Mouse (Mus musculus) left cerebral cortex, postnatal 4 days (tissue): ENCODE measurements at regions not wholly inside any gene's neighbourhood (a gene's known extent, or its start where the extent isn't known, plus 50 kb on each side); places are given as distances from the start of the nearest gene placed in this dataset.

ENCODE experiments used
- DNase-seq: peaks from one replicate; pipeline ENCODE4 v3.0.0-alpha.2; 2022
- intact Hi-C: fragments of 180-260 bp; cut with DNase I; formaldehyde crosslinking; loops from one replicate; pipeline ENCODE4 v1.15.1; 2025

DNA sequence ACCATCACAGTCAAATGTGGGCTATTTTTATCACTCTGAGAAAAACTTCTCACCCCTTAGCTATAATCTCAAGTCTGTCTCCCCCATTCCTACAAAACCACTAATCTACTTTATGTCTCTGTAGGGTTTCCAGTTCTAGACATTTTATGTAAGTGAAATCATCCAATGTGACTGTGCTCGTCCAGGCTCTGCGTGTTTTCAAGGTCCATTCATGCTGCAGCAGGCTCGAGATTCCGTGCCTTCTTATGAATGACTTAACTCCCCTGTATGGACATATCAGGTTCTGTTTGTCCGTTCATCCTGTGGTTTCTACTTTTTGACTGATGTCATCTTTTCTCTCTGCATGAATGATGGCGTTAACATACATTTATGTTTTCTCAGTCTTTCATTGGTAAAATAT, 357.6 kb downstream of the 1500009L16Rik start:
- DNase-seq = no peak
- intact Hi-C loops = no loop called here

DNA sequence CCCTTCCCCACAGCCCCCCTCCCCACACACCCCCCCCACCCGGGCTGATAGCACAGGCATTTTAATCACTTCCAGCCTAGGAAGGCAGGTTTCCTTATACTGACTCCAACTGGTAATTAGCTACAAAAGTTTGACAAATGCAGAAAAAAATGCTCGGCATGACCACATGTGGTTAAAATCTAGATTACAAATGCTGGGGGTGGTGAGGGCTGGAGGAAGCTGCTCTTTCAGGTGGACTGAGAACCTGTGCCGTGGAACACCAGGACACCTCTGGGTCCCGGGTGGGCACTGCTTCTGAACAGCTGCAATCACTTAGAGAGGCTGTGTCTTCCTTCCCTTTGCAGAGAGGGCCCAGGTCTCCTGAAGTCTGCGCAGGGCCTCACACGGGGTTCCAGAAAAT, 358.7 kb downstream of the Nuak1 start:
- intact Hi-C loops = no loop called here
- no peak for DNase-seq

DNA sequence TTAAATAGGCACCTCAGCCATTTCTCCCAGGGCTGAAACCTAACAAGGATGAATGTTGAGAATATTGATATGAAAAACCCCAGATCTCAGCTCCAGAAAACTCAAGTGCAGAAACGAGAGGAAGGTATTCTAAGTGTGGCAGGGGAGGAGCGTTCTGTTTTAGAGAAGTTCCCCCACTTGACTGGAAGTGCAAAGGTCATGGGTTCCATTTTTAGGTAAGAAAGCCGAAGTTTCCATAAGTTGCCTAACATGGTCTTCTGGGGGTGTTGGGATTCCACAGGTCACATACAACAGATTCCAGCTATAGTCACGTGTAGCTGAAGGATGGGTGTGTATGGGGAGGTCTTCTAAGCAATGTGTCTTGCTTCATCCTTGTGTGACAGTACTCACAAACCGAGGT, 352.9 kb downstream of the Nuak1 start:
- intact Hi-C loops = no loop called here
- DNase-seq = no peak

DNA sequence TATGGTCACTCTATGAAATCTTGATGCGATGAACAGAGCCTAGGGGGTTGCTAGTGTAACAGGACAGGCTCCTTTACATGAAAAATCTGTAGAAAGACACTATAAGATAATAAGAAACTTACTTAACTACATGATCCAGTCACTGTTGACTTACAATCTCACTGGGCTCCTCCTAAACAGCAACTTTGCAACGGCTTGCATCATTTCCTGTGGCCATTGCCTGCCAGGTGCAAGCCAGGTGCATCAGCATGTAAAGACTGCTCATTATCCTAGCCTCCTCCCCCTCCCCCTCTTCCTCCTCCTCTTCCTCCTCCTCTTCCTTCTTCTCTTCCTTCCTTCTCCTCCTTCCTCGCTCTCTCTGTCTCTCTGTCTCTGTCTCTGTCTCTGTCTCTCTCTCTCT, 352.5 kb downstream of the Nuak1 start:
- DNase-seq = no peak
- intact Hi-C loops = no loop called here

DNA sequence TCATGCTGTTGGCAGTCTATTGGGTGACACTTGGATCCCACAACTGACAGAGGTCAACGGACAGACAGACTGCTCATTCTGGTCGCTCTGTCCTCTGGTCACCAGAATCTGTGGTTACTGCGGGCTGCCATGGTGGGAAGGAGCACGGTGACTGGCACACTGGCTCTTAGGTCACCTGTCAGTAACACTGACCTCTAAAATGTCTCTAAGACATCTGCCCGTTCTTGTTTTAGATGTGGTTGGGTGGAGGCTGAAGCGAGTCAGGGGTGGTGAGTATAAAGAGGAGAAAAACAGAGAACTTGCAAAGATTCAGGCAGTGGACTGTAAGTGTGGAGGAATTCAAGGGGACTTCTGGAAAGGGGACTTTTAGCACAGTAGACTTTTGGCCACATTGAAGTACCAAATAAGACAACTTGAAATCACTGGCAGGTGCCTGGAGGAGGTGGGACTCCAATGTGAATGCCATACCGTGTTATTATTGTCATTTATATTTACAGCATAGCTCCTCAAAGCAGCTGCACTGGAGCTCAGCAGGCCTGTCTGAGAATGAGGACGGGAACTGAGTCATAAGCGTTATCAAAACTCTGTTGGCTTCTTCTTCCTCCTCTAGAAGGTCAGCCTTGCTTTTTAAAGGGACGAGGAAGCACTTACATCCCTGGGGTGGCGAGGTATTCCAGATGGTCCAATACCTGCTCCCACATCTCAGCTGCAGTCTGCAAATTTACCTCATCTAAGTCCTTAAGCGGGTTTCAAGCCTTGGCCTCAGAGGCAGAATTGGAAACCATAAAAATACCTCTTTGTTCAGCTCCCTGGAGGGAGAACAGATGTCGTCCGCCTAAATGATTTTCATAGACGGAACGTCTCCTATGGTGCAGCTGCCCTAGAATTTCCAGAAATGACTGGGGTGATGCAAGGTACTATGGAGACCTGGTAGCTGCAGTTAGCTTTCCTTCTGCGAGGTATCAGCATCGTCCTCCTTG, 351.3 kb downstream of the Nuak1 start:
- intact Hi-C loops = no loop called here
- no peak for DNase-seq

- intact Hi-C loops = no loop called here
- DNase-seq = no peak
These were observed 346.5 kb downstream of the Nuak1 start for GRCm38 (mm10) chr10:84093919-84094318.

DNA sequence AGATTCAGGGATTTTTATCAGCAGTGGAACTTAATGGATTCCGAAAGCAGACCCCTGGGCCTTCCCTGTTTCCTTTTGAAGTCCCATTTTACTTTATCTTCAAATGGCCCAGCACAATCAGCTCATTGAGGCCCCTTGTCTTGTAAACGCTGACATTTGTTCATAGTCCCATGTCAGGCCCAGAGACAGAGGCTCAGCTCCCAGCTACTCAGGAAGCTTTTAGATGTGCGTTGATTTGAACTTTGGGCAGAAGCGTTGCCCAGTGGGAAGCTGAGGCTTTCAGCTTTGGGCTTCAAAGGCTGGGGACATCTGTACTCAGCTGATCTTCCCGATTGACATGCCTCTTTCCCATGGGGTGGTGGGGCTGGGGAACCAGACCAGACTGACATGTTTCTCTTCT, 343.2 kb downstream of the Nuak1 start:
- DNase-seq = no peak
- intact Hi-C loops = no loop called here

GRCm38 (mm10) chr10:84103985-84104384, 336.4 kb downstream of the Nuak1 start:
- intact Hi-C loops = no loop called here
- peak; percentile 53 for DNase-seq

DNA sequence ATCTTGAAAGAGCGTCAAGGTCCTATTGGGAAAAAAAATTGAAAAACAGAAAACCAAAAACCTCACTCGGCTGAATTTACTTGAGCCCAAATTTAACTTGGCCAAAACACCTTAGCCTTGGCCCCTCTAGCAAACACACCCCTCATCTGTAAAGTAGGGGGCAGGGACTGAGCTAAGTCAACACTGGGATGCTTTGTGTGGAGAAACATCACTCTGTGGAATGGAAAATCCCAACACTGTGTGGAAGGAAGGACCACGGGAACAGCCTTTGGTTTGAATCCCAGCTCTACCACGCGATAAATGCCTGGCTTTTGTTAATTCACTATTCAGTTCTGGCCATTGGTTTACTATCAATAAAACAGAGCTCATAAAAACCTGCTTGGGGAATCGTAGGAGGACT, 335.8 kb downstream of the Nuak1 start:
- intact Hi-C loops = no loop called here
- DNase-seq = no peak

GRCm38 (mm10) chr10:84109680-84110371, 330.6 kb downstream of the Nuak1 start:
- DNase-seq = no peak
- intact Hi-C loops = no loop called here

GRCm38 (mm10) chr10:84110372-84110985, 329.9 kb downstream of the Nuak1 start:
- DNase-seq = no peak
- intact Hi-C loops = no loop called here

- DNase-seq = no peak
- intact Hi-C loops = no loop called here
These were observed 328.9 kb downstream of the Nuak1 start for GRCm38 (mm10) chr10:84111502-84111901.

- DNase-seq = no peak
- intact Hi-C loops = no loop called here
These were observed 328.5 kb downstream of the Nuak1 start for GRCm38 (mm10) chr10:84111909-84112308.

- intact Hi-C loops = no loop called here
- DNase-seq = no peak
These were observed 320.3 kb downstream of the Nuak1 start for GRCm38 (mm10) chr10:84119952-84120550.

- intact Hi-C loops = no loop called here
- no peak for DNase-seq
These were observed 303.3 kb downstream of the Nuak1 start for GRCm38 (mm10) chr10:84137019-84137658.

- no peak for DNase-seq
- intact Hi-C loops = no loop called here
These were observed 297.5 kb downstream of the Nuak1 start for GRCm38 (mm10) chr10:84142741-84143454.

GRCm38 (mm10) chr10:84143674-84144343, 296.6 kb downstream of the Nuak1 start:
- no peak for DNase-seq
- intact Hi-C loops = no loop called here

DNA sequence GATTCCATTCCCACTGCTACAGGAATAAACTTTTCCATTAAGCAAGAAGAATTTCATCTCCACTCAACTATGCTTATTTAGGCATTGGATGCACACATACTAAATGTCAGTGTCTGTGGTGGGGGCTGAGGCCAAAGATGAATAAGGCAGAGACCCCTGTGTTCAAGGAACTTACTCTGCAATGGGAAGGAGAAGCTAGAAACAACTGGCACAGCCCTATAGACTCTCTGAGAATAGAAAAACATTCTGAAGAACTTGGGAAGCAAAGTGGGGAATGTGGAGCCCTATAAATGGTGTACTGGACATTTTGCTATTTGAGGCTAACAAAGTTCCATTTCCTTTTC, 296.1 kb downstream of the Nuak1 start:
- intact Hi-C loops = no loop called here
- no peak for DNase-seq

DNA sequence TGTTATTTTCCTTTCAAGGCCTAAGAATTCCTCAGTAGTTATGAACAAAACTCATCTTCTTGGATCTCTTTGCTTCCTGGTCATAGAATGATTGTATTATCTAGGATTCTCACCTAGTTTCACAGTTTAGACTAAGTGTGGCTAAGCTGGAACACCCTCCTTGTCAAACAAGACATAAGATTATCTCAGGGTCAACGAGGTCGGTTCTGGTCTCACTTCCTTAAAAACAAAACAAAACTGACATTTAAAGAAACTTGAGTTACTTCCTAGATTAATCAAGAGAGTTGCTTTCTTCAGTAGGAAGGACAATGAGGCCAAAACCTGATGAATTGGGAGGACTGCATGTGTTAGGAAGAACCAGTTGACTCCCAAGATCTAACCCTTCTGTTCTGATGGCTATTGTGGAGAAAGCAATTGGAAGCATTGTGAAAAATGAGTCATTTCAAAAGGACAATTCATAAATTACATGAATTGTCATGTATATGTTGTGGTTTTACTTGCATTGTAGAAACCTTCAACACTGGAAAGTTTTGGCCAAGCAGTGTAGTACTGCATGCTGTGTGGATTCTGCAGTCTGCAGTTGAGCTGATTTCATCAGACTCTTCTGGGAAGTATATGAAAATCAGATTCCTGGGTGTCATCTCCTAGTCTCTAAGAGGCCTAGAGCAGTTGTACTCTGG, 293.0 kb downstream of the Nuak1 start:
- no peak for DNase-seq
- intact Hi-C loops = no loop called here
